Mouse (Mus musculus) ES-CJ7 (cell line): Measurements from ENCODE around the gene Ywhae.
"Not testable (repeated sequence)": the region's sequence is repeated elsewhere in the genome, so short reads cannot be mapped to it uniquely, and the experiment has no call there.

Experiments used
- DNase-seq: peaks from one replicate; pipeline ENCODE4 v3.0.0; 2011; ENCODE audit warnings: low read depth, low spot score

The Ywhae gene

GRCm38 (mm10) chr11:75732434-75733226, at the start of gene Ywhae:
Ywhae (plus strand) TSS chr11:75732869.
- DNase-seq: peak; percentile 94

- peak; percentile 41 for DNase-seq
Observed at GRCm38 (mm10) chr11:75684462-75684861, 48.2 kb upstream of the Ywhae start.

GRCm38 (mm10) chr11:75684956-75685355, 47.7 kb upstream of the Ywhae start:
- no peak for DNase-seq

- DNase-seq: no peak
Observed at GRCm38 (mm10) chr11:75687343-75687993, 45.2 kb upstream of the Ywhae start.

- no peak for DNase-seq
Observed at GRCm38 (mm10) chr11:75688132-75688531, 44.5 kb upstream of the Ywhae start.

- DNase-seq: no peak
Observed at GRCm38 (mm10) chr11:75689977-75690376, 42.7 kb upstream of the Ywhae start.

- DNase-seq: no peak
Observed at GRCm38 (mm10) chr11:75691047-75691446, 41.6 kb upstream of the Ywhae start.

GRCm38 (mm10) chr11:75693570-75693969, 39.1 kb upstream of the Ywhae start:
- DNase-seq: no peak

GRCm38 (mm10) chr11:75697464-75697863, 35.2 kb upstream of the Ywhae start:
- DNase-seq: not testable (repeated sequence)

- DNase-seq: no peak
Observed at GRCm38 (mm10) chr11:75700557-75700956, 32.1 kb upstream of the Ywhae start.

GRCm38 (mm10) chr11:75702761-75703160, 29.9 kb upstream of the Ywhae start:
- no peak for DNase-seq

GRCm38 (mm10) chr11:75703748-75704147, 28.9 kb upstream of the Ywhae start:
- no peak for DNase-seq

- DNase-seq: peak; percentile 52
Observed at GRCm38 (mm10) chr11:75713949-75714348, 18.7 kb upstream of the Ywhae start.

GRCm38 (mm10) chr11:75715556-75715955, 17.1 kb upstream of the Ywhae start:
- DNase-seq: peak; percentile 54

GRCm38 (mm10) chr11:75716661-75717325, 15.9 kb upstream of the Ywhae start:
- no peak for DNase-seq

- DNase-seq: no peak
Observed at GRCm38 (mm10) chr11:75722339-75722738, 10.3 kb upstream of the Ywhae start.

GRCm38 (mm10) chr11:75727168-75727567, 5.5 kb upstream of the Ywhae start:
- DNase-seq: no peak

- not testable (repeated sequence) for DNase-seq
Observed at GRCm38 (mm10) chr11:75727659-75728058, 5.0 kb upstream of the Ywhae start.

- peak; percentile 47 for DNase-seq
Observed at GRCm38 (mm10) chr11:75733227-75733940, 715 bp downstream of the Ywhae start.

GRCm38 (mm10) chr11:75735462-75736252, 3.0 kb downstream of the Ywhae start:
- DNase-seq: no peak

- DNase-seq: no peak
Observed at GRCm38 (mm10) chr11:75736978-75737377, 4.3 kb downstream of the Ywhae start.
